Mouse (Mus musculus): ENCODE data around the gene Nhlrc2.

Nhlrc2 gene

DNA sequence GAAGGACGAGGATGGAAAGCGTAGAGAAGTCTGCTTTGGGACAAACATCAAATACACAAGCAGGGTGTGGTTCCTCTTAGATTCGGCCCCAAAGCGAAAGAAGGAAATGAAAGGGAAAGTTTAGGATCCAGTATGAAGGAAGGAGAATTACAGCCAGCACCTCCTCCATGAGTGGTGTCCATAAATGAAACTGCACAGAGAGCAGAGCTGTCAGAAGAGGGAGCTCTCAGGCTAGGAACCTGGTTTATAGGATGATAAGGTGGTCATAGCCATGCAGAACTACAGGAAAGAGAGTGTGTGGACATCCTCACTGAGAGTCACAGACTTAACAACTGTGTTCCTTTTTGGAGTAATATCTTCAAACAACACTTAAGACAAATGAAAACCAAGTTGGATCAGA, 18.0 kb downstream of the Nhlrc2 start:
- no peak for DNase-seq

DNA sequence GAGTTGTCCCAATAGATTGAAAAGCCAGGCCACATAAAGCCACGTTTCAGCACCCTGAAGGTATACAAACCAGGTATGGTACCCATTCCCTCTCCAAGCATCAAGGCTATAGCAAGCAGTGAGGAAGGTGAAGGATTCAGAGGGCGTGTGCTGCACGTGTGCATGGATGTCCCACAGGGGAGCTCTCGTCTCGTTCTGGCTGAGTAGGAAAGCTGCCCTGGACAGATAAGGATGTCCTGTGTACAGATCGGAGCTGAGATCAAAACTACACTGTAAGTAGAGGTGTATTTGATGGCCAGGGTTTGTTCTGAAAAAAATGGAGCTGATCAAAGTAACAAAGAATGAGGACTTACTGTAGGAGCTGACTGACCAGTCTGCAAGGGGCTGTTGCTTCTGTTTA, 18.9 kb downstream of the Nhlrc2 start:
- no peak for DNase-seq

DNA sequence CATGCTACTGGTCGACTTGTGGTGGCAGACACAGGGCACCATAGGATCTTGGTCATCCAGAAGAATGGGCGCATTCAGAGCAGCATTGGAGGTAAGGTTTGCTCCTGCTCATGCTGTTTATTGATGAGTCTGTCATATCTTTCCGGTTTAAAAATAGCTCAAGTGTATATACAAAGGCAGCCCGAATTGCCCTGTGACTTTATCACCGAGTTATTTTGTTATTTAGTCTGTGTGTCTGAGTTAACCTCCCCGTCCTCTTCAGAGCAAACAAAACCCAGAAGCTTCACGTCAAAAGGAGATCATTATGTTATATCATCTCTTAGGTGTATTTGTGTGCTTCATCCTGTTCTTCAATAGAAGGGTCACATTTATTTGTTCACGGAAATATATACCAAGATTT, 22.7 kb downstream of the Nhlrc2 start:
- no peak for DNase-seq

DNA sequence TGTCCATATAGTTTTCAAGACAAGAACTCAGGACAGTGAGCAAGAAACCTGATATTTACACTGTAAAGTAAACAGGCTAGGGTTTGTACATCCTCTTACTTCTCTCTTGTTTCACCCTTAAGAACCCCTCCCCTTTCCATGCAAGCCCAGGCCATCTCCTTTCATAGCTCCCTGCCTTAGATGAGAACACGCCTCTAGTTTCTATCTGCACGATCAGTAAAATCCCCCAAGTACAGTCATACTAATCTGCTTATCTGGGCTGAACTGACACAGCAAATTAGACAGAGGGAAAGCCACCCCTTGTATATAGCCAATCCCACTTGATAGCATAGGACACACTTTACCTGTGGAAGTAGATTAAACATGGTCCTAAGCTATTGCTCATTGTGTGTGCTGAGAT, 23.2 kb downstream of the Nhlrc2 start:
- no peak for DNase-seq

DNA sequence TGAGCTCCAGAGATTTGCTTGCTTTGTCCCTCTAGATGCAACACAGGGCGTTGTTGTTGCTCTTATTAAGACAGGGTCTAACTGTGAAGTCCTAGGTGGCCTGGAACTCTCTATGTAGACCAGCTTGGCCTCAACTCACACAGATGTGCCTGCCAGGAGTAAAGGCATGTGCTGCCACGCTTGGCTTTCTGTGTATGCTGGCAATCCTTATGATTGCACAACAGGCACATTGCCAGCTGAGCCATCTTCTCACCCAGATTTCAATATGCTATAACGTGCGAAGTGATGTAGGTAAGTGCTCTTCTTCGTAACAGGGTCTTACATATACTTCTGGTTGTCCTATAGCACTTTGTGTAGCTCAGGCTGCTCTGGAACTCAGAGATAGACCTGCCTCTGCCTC, 23.9 kb downstream of the Nhlrc2 start:
- DNase-seq, result no peak

DNA sequence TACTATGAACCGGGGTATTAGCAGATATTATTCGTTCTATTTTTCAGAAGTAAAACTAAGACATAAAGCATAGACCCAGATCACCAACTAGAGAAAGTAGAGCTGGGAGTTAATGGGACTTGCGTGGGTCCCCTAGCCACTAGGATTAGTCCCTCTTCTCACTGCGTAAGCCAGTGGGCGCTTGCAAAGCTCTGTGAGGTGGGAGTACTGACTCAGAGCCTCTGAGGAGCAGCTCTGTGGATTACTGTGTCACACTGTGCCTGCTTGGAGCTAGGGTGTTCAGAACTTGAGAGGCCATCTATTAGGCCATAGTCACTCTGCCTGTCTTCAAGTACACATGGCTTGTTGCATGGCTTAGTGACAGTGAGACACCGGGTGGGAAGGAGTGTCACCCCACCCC, 25.1 kb downstream of the Nhlrc2 start:
- no peak for DNase-seq

DNA sequence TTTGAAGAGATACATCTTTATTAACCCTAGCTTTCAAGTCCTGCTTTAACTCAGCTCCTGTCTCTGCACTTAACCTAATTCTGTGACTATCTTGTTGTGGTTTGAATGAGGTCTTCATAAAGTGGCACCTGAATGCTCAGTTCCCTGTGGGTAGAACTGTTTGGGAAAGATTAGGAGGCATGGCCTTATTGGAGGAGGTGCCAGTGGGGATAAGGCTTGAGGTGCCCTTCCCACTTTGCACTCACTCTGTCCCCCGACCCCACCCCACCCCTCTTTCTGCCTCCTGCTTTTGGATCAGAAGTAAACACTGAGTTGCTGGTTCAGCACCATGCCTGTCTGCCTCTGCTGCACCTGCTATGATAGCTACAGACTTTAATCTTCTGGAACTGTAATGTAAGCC, 29.7 kb downstream of the Nhlrc2 start:
- no peak for DNase-seq

DNA sequence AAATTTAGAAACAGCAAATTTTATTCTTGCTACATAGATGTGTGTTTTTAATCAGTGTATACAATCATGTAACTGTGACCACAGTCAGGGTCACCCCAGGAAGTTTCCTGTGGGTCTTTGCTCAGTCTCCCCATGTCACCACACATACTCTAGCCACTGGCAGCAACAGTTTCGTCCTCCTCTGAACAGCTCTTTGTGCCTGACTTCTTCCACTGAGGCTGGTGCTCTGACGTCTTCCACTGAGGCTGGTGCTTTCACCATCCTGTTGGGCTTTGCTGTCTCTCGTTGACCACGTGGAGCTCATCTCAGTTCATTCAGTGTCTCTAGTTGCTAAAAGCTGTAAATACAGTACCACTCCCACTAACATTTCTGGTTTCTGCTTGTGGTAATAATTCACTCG, 33.9 kb downstream of the Nhlrc2 start:
- no peak for DNase-seq

DNA sequence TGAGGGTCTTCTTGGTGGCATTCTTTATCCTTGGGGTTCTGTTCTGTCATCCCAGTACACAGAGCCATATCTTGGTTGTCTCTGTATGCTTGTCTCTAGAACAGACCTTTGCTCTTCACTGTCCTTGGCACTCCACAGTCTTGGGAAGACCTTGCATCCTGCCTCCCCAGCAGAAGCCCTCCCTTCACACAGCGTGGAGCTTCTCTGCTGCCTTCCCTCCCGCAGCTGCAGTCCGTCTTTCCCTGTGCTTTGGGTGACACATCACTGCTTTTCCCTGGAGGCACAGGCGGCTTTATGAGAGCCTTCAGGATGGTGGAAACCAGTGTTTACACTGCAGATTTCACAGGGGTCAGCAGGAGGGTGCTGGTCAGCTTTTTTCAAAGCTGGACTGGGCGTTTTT, 35.7 kb downstream of the Nhlrc2 start:
- no peak for DNase-seq

DNA sequence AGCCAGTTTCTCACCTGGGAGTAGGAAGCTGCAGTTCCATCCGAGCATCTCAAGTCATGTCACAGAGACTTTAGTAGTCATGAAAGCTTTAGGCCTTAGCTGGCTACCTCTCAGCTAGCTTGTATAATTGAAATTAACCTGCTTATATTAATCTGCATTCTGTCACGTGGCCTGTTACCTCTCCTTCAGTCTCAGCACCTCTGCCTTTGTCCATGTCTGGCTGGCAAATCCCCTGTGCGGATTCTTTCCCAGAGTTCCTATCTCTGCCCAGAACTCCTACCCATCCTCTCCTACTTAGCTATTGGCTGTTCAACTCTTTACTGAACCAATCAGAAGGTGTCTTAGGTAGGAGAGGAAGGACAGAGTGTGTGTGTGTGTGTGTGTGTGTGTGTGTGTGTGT, 36.2 kb downstream of the Nhlrc2 start:
- no peak for DNase-seq

DNA sequence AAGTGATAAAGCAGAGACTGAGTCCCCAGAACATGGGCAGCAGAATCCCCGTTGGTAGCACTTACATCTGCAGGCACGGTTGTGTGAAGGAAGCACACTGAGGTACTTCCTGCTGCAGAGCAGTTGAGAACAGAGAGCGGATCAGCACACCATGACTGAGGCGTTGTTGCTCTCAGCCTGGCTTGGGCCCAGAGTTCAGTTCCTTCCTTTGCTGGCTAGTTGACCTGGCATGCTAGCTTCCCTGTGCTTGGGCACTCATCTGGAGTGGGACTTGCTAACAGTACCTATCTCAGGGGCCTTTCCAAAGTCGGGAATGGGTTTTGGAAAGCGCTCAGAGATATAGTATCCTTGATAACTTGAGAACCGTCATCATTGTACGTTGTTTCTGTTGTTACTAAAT, 38.3 kb downstream of the Nhlrc2 start:
- no peak for DNase-seq

DNA sequence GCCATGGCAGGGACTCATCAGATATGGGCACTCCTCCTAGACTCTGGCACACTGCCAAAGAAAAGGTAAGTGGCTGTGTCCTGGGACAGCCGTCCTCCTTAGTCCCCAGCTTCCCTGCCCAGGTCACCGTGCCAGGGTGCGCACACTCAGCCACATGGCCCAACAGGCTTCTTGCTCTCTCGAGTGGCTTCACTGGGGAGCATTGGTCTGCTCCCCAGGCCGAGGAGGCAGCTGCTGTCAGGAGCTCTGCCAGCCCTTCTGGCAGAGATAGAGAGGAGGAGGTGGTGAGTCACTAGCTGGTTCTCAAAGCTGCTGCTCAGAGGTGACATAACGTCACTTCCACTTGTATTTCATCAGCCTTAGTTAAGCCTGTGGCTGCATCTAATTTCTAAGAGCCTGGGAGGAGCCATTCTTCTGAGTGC, 40.2 kb downstream of the Nhlrc2 start:
- no peak for DNase-seq

DNA sequence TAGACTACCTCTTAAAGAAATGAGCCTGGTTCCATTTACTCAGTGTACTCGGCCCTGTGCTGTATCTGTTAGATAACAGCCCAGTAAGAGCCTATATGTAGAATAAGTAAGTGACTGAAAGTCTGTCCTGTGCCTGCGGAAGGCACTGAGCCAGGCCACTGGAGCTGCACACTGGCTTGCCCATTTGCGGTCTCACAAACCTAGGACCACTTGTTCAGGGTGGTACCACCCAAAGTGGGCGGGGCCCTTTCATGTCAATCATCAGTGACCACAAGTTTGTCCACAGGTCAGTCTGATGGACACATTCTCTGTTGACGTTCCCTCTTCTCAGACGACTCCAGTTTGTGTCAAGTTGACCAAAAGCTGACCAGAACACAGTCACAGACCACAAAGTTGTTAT, 40.9 kb downstream of the Nhlrc2 start:
- no peak for DNase-seq

DNA sequence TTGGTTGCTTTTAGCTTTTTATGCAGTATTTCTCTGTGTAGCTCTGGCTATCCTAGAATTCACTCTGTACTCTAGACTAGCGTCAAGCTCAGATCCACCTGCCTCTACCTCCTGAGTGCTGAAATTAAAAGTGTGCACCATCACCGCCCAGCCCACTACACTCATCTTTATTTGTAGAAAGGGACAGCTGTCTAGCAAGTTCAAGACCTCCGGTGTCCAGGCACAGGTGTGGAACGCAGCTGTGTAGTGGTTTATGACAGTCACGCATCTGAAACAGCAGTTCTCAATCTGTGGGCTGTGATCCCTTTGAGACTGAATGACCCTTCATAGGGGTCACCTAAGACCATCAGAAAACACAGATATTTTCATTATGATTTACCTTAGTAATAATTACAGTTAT, 41.4 kb downstream of the Nhlrc2 start:
- no peak for DNase-seq

DNA sequence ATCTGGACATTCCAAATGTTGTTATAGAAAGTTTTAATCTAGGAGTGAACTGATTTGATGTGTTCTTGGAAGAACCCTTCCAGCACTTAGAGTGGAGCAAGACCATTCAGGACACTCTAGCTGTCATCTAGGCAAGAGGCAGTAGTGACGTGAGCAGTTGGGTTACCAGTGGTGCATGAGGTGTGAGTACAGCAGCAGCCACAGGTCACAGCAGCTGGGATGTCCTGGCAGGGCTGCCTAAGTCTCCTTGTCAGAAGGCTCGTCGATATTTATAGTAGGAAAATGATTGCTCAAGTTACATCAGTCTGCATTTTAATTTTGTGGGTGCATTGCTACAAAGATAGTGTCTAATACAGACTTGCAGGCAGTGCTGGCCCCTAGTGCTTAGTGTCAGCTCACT, 42.2 kb downstream of the Nhlrc2 start:
- DNase-seq, result no peak

DNA sequence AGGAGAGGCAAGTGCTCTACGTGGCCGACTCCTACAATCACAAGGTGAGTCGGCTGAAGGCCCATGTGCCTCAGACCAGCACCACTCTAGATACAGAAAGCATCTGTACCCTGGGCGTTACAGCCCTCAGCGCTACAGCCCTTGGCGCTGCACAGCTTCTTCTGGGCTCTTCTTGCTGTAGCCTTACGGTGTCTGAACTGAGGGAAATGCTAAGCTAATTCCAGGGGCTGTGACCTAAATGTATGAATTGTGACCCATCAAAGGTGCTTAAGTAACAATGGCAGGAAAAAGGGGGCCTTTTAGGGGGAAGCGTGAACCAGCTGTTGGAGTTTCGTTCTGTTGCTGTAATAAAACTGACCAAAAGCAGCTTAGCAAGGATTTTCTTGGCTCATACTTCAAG, 44.4 kb downstream of the Nhlrc2 start:
- no peak for DNase-seq

DNA sequence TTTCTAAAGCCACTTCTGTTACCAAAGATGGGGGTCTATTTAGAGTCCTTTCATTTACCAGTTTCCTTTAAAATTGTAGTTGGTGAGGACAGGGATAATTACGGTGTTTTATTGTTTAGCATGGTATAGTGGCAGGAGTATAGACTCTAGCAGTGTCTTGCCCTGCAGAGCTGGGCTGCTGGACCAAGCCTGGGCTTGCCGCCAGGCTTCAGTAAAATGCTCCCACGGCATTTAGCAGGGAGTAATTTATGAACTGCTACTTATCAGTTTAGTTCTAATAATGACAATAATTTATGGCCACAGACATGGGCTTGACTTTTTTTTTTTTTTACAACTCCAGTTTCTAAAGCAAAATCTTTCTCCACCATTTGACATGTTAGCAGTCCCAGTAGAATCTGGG, 51.9 kb downstream of the Nhlrc2 start:
- DNase-seq, result no peak

DNA sequence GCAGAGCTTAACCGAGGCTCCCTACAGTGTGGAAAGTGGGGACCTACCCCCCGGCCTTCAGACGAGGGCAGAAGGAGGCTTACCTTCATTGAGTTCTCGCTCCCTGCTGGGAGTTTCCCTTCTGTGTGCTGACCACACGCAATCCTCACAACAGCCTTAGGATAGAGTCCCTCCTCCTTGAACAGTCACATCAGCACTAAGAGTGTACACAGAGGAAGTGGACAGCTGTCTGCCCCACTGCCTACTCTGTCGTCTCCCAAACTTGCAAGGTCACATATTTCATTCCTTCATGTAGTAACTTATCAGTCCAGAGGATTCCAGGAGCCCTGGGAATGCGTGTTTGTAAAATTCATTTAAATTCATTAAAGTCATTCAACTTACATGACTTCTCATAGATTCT, 52.7 kb downstream of the Nhlrc2 start:
- no peak for DNase-seq

DNA sequence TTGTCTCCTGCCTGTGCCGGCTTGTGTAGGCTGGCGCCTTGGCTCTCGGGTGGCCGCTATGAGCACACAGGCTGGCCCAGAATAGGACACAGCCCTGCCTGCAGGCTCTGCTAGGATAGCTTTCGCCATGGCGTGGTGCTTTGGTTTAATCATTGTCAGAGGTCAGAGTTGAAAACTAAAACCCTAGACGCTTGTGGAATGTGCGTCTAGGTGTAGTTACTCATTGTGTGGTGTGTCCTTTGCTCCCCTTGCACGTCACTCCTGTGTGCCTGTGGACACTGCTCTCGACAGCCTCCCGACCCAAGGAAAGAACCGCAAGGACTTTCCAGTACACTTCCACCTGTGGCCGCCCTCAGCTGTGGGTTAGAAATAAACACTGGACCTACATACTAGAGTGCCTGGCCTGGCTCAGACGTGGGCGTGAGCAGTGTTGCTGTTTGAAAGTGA, 53.9 kb downstream of the Nhlrc2 start:
- DNase-seq, result no peak

DNA sequence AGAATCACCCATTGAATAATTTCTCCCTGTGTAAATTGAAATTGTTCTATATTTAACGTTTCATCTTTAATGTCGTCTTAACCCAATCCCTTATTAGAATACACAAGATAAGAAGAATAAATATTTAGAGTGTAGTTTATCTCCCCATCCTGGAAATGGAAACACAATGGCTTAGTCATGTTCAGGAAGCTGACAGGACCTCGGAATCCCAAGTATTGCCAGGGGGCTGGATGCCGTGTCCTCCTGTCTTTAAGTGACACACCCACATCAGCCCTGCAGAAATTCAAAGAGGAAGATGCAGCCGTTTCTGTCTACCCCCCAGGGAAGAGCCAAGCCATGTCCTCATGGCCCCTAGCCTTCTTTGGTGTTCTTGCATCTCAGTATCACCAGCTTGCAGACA, 60.9 kb downstream of the Nhlrc2 start:
- DNase-seq, result no peak

DNA sequence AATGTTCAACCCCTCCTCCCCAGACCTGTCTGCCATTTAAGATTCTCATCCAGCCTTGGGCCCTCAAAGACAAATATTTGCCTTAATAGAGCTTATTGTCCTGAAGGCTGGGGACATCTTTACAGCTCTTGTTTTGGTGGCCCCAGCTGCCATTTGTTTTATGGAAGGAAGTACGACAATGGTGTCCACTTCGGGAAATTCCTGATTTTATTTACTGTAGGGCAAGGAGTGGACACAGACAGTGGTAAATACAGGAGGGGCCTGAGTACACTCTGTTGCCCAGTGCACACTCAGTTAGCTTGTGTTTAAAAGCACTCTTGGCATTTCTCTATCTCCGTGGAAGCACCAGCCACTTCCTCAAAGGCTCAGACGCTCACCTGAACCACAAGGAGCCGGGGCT, 66.1 kb downstream of the Nhlrc2 start:
- no peak for DNase-seq

DNA sequence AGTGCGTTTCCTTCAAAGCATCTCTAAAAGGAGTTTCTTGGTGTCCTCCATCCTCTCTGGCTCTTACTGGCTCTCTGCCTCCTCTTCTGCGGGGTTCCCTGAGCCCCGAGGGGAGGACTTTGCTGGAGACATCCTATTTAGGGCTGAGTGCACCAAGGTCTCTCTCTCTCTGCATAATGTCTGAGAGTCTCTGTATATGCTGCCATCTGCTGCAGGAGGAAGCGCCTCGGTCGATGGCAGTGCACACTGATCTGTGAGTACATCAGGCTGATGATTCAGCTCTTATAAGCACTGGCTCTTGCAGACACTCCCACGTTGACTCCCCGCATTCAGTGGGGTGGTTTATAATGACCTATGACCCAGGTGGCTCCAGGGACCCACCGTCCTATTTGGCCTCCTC, 70.8 kb downstream of the Nhlrc2 start:
- DNase-seq, result no peak

DNA sequence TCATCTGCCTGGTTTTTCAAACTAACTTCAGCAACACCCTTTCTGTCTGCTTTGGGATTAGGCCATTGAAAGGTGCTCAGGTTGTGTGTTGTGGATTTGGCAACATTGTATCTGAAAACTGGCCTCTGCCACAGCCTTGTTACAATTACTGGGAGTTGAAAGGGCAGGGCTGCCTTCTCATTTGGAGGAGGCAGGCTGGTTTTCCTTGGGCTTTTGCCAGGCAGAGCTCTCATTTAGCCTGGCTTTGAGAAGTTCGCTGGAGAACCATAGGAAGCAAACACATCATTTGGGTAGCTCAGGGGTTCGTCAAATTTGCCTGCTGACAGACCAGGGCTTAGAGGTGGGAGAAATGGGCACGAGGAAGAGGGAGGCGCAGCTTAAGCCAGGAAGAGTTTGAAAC, 71.5 kb downstream of the Nhlrc2 start:
- no peak for DNase-seq

DNA sequence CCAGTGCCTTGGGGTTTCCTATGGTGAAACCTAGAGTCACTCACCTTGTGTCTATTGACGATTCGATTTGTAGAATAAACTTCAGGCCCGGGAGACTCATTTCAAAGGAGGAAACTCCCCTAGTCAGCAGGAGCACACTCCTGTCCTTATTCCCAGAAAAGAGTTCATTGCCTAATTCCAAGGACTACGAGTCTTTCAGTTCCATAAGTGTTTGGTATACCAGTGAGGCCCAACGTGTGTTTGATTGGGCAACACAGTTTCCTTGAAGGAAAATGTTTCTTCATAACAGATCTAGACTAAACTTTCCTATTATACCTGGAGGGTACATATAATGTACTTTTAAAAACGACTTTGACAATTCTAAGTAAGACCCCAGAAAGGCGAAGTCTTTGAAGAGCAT, 73.8 kb downstream of the Nhlrc2 start:
- DNase-seq, result no peak

DNA sequence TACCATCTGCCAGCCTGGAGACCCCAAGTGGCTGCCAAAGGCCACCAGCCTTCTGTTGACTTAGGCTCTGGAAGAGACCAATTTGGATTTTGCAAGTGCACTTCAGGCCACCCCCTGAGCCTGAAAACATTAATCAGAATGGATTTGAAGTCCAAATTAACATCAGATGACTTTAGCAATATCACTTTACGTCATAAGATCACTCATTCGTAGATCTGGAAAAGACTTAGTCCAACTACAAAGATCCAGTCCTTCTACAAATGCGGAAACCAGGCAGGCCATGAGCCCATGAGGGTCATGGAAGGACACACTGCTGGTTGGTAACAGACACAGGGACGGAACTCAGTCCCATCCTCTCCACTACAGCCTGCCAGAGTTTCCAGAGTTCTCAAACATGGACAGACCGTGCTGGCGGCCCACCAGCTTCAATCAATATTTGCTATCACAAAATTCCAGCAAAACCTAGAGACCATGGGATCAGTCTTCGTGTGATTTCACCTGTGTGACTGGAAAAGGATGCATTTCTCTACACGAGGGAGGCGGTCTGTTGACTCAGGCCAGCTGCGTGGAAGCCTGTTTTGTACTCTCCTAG, 79.9 kb downstream of the Nhlrc2 start:
- no peak for DNase-seq

DNA sequence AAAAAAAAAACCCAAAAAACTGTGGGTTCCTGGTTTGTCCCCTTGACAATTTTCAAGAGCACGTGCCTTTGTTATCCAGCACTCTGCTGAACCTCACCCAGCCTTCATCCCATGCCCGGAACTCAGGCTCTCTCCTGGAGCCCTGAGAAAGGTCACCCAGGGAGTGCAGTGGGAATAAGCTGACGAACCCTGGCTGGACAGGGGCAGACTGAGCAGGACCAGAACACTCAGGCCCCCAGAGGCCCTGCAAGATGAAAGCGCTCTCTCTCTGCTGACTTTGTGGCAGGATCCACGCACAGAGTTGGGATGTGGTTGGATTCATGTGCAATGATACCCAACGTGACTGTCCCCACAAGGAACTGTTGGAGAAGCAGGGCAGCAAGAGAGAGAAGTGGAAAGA, 81.6 kb downstream of the Nhlrc2 start:
- no peak for DNase-seq
